Mouse (Mus musculus): Measurements from ENCODE around the gene Fst. TPM values are rescaled to one million over a fixed set of nuclear protein-coding genes. Genes with fewer than 3 reads are reported as not detected.

Gene Fst
- total RNA-seq, 2 experiments from 2014 or later, result not detected

DNA sequence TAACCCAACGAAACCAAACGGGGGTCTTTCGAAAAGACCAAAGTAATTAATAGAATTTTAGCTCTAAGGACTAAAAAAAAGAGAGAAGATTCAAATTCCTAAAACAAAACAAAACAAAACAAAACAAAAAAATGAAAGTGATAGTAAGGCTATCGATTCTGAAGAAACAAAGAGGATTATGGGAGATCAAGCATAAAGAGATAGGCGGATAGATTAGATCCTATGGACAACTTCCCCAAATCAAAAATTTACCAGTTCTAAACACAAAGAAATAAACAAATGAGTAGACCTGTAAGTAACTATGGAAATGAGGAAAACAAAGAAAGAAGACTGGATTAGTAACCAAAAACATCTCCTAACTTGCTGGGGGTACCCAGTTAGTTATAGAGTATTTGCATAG lies 33.5 kb downstream of the Fst start:
- no peak for ATAC-seq (replicated peaks; ENCODE audit: low FRiP score, low TSS enrichment, poor library complexity, severe bottlenecking)

DNA sequence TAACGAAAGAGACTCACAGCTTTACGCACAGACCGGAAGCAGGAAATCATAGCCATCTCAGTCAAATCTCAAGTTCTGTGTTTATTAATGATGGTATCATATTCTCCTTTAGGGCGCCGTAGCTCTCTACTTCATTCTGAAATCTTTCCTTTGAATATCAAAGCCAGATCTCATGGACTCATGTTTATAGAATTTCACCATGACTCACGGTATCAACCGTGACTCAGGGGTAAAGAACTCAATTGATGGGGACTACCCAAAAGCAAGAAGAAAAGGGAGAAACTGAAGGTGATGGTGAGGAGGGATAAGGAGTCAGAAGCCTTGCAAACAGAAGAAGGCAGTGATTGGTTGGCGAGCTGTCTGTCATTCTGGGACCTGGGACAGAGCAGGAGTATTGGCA lies 38.5 kb downstream of the Fst start:
- no peak for ATAC-seq (replicated peaks; ENCODE audit: low FRiP score, low TSS enrichment, poor library complexity, severe bottlenecking)

DNA sequence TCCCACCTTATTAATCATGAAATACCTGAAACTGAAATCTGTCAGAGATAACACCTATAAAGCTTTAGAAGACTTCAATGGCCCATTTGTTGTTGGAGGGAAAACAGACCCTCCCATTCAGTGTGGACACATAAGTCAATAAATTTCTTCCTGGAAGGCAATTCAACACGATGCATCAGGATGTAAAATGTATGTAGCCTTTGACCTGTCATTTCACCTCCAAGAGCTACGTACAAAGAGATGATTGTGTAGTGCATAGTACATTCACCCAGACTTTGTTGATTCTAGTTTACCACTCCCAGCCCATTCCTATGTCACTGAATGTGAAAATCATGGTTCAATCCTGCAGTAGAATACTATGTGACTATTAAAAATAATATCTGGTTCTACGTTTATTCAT lies 39.4 kb downstream of the Fst start:
- ATAC-seq (replicated peaks; ENCODE audit: low FRiP score, low TSS enrichment, poor library complexity, severe bottlenecking), result no peak

DNA sequence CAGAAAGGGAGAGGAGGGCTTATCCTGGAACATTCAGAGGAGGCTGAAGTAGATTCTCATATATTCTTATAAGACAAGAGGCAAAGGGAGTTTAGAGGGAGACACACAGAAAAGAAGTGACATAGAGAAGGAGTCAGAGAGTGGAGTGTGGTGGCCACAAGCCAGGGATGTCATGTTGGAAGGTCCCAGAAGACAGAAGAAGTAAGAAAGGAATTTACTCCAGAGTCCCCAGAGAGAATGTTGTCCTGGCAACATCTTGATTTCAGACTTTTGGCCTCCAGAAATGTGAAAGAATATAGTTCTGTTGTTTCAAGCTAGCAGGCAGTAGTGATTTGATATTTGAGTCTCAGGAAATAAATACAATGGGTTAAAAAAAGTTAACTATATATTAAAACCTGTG lies 46.4 kb downstream of the Fst start:
- no peak for ATAC-seq (replicated peaks; ENCODE audit: low FRiP score, low TSS enrichment, poor library complexity, severe bottlenecking)

DNA sequence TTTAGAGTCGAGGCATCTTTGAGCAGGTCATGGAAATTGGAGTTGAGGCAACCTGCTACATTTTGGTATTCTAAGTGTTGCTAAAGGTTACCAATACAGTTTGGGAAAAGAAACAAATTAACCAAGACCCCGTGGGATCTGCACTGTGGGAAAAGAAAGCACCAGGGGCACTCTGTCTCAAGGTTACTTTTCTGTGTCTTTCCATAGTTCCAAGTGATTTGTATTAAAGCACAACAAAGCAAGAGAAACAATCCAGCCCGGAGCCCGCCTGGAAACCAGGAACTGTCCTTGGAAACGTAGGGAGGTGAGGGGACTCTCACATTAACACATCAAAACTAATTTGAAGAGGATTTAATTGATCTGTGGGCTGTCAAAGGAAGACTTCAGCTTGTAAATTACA lies 51.9 kb downstream of the Fst start:
- no peak for ATAC-seq (replicated peaks; ENCODE audit: low FRiP score, low TSS enrichment, poor library complexity, severe bottlenecking)

DNA sequence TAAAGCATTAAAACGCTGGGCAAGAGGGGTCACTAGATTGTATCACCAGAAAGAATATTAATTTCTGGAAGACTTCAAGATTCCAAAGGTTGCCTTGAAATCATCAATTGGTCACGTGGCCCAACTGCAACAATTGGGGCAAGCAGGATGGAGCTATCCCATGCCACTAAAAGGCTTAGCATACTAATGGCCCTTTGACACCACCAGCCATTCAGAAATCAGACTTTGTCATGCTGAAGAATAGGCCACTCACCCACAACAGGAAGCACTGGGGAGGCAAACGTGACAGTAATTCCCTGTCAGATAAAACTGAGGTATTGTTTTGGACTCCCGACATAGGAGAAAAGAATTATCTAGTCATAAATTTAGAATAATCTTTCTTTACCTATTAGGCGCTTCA lies 52.3 kb downstream of the Fst start:
- no peak for ATAC-seq (replicated peaks; ENCODE audit: low FRiP score, low TSS enrichment, poor library complexity, severe bottlenecking)

DNA sequence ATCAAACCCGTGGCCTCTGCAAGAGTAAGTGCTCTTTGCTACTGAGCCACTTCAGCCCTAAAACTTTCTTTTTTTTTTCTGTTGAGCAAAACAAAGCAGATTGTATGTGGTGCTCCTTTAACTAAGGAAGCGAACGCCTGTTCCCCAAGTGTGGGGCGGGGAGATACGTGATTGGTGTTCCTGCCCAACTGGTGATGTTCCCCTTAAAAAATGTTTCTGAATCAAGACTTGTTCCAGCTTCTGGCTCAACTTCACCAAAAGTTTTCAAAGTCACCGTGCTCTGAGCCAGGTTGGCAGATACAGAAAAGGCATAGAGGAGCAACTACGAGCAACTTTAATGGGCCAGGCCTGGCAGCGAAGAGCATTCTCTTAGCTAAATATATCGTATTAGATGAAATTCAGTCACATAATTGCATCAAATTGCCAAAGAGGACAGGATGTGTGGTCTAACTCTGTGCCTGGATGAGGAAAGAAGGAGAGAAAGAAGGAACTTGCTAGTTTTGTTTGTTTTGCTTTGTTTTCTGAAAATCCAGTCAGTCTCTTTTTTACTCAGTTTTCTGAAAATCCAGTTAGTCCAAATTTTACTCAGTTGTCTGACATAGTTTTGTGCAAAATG lies 53.5 kb downstream of the Fst start:
- no peak for ATAC-seq (replicated peaks; ENCODE audit: low FRiP score, low TSS enrichment, poor library complexity, severe bottlenecking)

Other genes with a start within 250 kb of the Fst start
- gene Ndufs4, start 70.7 kb downstream of the Fst start, total RNA-seq (2014; fragmentation: Nextera tagmentation), result 142 and 143 TPM in 2 replicates
- 146 and 202 TPM in 2 replicates for gene Ndufs4, start 70.7 kb downstream of the Fst start, total RNA-seq (2017)

Data from megakaryocyte-erythroid progenitor cell, adult 5-6 weeks (primary cell).